Mouse (Mus musculus) lung, postnatal 25 days (tissue): ENCODE data around the gene Fktn.
"Not testable (repeated sequence)": the region's sequence is repeated elsewhere in the genome, so short reads cannot be mapped to it uniquely, and the experiment has no call there.

Experiments used
- DNase-seq: peaks from one replicate; pipeline ENCODE4 v3.0.0; 2022; ENCODE audit warnings: low spot score

The Fktn gene

GRCm38 (mm10) chr4:53772004-53772403, 58.2 kb downstream of the Fktn start:
- no peak for DNase-seq

DNA sequence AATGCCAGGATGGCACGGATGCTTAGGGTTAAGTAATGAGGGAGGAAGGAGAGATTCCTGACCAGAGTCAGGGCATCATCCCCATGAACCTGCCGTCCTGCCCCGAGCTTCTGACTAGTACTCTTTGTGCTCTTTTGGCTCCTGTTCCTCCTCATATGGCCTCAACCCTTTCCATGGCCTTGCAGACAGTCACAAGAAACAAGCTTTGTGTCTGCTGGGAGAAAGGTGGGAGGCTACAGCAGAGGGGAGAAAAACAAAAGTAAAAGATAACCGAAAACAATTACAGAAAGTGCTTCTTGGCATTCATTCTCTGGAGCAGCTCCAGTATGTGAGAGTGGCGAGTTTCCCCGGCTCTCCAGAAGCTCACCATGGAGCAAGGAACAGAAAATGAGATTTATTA, 60.1 kb downstream of the Fktn start:
- DNase-seq, result no peak

DNA sequence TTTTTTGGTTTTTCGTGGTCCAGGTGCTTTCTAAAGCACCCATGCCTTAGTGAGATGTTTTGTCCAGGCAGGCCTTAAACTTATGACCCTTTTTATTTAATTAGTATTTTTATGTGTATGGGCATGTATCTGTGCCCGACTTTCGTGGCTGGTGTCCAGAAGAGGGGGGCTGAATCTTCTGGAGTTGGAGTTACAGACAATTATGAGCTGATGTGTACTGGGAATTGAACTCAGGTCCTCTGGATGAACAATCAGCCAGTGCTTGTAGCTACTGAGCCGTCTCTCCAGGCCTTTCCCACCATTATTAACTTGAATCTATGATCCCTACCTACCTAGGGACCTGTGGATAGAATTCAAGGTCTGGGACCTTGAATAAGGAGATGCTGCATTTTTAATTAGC, 67.6 kb downstream of the Fktn start:
- no peak for DNase-seq

GRCm38 (mm10) chr4:53782216-53783070, 68.6 kb downstream of the Fktn start:
- no peak for DNase-seq

- peak; percentile 5 for DNase-seq
Measured at GRCm38 (mm10) chr4:53785746-53786398, 72.1 kb downstream of the Fktn start.

DNA sequence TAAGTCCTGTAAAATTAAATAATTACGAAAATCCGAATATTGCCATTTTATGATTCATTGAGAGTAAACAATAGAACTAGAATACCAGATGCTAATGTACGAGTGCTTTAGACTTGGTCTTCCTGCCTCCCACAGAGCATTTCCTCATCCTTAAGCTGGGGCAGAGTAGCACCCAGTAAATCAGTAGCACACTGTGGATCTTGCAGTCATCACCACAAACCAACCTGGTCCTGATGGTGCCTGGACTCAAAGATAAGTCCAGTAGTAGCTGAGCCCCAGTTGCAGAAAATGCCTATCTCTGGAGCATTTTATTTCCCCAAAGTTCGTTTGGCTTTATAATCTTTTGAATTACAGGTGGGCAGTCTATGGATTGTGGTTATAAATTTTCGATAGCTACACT, 73.1 kb downstream of the Fktn start:
- DNase-seq, result no peak

- DNase-seq, result no peak
Measured at GRCm38 (mm10) chr4:53789346-53789745, 75.5 kb downstream of the Fktn start.

GRCm38 (mm10) chr4:53794257-53794966, 80.6 kb downstream of the Fktn start:
- no peak for DNase-seq

DNA sequence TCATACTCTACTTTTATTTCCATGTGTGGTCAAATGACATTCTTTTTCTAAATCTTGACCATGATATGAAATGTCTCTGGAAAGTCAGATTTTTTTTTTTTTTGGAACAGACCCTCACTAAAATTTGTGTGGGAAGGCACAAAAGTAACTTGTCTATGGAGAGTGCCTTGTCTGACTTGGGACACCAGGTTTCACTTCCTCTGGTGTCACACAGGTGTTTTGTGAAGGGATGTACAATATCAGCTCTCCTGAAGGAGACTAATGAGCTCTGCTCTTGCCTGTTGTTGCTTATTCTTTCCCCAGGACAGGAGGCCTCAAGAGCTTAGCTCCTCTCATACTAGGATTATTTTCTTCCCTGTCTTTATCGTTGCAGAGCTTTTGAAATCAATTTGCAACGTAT, 81.3 kb downstream of the Fktn start:
- no peak for DNase-seq

GRCm38 (mm10) chr4:53795706-53796105, 81.9 kb downstream of the Fktn start:
- DNase-seq, result no peak

DNA sequence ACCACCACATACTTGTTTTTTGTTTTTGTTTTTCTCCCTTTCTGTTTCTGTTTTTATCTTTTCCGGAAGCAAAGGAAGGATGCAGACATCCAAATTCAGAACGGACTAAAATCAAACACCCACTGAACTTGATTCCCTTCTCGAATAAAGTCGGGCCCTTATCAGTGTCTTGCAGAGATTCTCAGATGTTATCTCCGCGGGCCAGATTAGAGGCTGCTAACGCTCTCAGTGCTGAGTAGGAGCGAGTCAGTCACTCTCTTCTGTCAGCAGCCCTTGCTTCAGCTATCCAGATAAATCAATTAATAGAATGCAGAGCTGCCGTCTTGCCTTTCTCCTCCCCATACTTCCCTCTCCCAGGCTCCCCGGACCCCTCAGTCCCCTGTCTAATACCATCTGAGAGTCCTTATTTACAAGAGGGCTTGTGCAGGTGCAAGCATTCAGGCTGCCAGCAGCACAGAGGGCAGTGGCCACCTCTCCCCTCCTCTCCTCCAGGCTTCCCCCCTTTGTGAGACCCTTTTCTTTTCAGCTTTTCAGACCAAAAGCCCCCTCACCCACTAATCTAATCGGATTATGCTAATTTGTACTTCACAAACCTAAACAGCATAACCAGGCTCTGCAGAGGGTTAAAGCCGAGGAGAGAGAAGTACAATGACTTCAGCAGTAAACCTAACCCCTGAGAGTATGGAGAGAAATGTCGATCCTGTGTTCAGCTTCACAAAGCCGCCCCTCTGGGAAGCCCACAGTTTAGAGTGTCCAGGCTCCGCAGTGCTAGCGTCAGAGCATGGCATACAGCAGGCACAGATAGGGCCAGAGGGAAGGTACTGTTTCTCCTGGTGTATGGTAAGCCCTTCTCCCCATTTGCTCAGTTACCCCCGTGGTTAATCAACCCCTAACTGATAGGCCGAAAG, 83.3 kb downstream of the Fktn start:
- DNase-seq, result no peak

DNA sequence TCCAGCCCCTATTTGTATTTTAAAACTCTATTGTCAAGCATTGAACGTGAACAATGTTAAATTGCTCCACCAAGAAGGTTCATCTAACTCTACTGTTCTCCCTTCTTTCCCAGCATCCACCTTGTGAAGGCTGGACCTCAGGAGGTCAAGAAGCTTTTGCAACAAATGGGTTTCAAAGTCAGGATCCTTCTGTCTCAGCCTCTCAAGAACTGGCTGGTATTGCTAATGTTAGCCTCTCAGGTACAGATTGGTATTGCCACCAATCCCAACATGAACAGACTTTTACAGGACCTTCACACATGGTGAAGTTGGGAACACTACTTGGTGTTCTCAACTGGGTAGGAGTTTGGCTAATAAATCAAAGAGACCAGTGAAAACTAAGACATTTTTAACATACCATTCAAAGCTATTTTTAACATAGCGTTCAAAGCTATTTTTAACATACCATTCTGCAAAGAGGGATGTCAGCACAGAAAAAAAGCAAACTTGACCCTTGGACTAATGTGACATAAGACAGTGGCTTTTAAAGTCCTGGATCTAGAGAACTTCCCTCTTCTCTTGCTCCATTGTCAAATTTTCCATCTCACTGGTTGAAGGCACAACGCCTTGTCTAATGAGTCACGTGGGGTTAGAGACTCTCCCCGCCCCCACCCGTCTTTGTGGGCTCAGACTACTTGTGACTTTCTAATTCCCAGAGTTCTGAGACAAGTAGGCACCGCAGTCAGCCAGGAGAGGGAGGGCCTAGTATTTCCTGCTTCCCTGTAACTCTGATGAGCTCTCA, 85.3 kb downstream of the Fktn start:
- DNase-seq, result peak; percentile 33

DNA sequence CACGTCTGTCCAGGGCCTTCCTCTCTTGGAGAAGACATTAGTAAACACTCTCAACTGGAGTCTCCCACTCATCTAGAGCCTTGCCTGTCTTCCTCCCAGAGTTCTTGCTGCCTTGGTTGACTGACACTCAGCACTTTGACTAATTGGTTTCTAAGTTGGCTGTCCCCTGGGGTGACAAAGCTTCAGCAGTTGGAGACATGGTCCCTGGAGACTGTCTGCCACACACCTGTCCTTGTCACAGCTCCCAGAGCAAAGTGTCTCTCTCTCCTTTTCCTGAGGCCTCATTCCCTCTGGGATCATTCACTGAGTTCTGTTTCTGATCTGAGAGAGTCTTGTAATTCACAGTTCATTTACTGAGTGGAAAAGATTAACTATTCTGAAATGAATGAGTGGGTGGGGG, 86.0 kb downstream of the Fktn start:
- no peak for DNase-seq

DNA sequence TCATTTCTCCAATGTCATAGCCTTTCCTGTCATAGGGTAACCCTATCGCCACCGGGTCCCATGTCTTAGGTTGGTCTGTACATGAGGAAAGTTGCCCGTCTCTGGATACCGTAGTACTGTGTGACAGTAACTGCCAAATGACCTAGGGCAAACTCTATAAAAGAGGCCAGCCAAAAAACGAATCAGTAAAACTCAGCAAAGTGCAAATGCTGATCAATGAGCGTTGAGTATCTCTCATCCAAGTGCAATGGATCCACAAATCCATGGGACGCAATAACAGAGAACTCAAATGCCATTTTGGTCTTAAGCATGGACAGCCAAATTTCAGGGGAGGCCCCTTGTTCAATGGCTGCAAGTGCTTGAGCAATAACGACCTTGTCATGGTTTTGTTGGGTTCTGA, 89.9 kb downstream of the Fktn start:
- not testable (repeated sequence) for DNase-seq

DNA sequence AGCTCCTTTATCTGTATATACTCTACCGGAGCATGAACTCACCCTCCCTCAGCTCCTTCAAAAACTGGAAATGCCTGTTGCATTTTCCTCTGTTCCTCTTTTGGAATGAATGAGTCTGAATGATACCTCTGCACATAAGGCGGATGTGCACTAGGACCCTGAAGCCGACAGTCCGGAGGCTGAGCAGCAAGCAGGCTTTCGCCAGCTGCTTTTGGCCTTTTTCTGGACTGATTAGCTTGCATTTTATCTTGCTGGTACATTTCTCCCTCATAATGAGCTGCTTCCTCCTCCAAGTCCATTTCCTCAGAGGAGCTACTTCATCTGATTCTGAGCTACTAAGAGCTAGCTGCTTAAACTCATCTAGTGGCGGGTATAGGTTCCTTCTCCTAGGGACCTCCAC, 92.6 kb downstream of the Fktn start:
- not testable (repeated sequence) for DNase-seq

DNA sequence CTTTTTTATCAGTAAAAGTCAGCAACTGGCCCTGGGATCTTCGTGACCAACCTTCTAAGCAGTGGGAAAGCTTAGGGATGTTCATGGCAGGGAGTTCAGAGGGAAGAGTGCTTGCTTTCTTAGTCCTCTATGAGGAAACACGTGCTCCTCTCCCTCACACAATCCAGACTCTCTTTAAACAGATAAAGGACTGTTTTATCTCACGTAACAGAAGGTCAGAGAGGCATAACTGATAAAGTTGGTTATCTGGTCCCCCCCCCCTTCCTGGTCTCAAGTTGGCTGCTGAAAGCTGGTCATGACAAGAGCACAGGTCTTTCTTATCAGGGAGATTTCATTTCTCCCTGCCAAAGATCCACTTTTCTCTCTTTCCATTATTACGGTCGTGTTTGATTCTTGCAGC, 104.5 kb downstream of the Fktn start:
- no peak for DNase-seq

GRCm38 (mm10) chr4:53823697-53824096, 109.9 kb downstream of the Fktn start:
- peak; percentile 89 for DNase-seq

GRCm38 (mm10) chr4:53824831-53825230, 111.0 kb downstream of the Fktn start:
- DNase-seq, result no peak

GRCm38 (mm10) chr4:53825821-53826605, 112.2 kb downstream of the Fktn start, which contains the start of gene Tmem38b:
Gene Tmem38b, plus strand, starts transcription at chr4:53826045.
- DNase-seq, result peak; percentile 57

- no peak for DNase-seq
Measured at GRCm38 (mm10) chr4:53826641-53827248, 112.9 kb downstream of the Fktn start.
